Mouse (Mus musculus) layer of hippocampus, postnatal 36 days (tissue): ENCODE measurements at regions not wholly inside any gene's neighbourhood (a gene's known extent, or its start where the extent isn't known, plus 50 kb on each side); places are given as distances from the start of the nearest gene placed in this dataset.

Source experiments
- DNase-seq, 2 experiments: peaks; one replicate each; pipeline ENCODE4 v3.0.0; 2022

GRCm38 (mm10) chr3:52756006-52756405 is 261.0 kb downstream of the Cog6 start:
- DNase-seq: no peak

- DNase-seq: no peak
Measured at GRCm38 (mm10) chr3:52754978-52755377, 262.1 kb downstream of the Cog6 start.

- no peak for DNase-seq
Measured at GRCm38 (mm10) chr3:52754401-52754800, 262.6 kb downstream of the Cog6 start.

- DNase-seq: no peak
Measured at GRCm38 (mm10) chr3:52746917-52747316, 270.1 kb downstream of the Cog6 start.

- no peak for DNase-seq
Measured at GRCm38 (mm10) chr3:52744334-52744733, 272.7 kb downstream of the Cog6 start.

GRCm38 (mm10) chr3:52740466-52741026 is 276.5 kb downstream of the Cog6 start:
- no peak for DNase-seq

- DNase-seq: no peak
Measured at GRCm38 (mm10) chr3:52739526-52739925, 277.5 kb downstream of the Cog6 start.

GRCm38 (mm10) chr3:52738386-52738785 is 278.7 kb downstream of the Cog6 start:
- no peak for DNase-seq

- no peak for DNase-seq
Measured at GRCm38 (mm10) chr3:52735939-52736338, 281.1 kb downstream of the Cog6 start.

- DNase-seq: no peak
Measured at GRCm38 (mm10) chr3:52731941-52732340, 285.1 kb downstream of the Cog6 start.

- no peak for DNase-seq
Measured at GRCm38 (mm10) chr3:52731491-52731890, 285.5 kb downstream of the Cog6 start.

GRCm38 (mm10) chr3:52729731-52730130 is 287.3 kb downstream of the Cog6 start:
- DNase-seq: no peak

GRCm38 (mm10) chr3:52728860-52729259 is 288.2 kb downstream of the Cog6 start:
- DNase-seq: no peak

- no peak for DNase-seq
Measured at GRCm38 (mm10) chr3:52728426-52728825, 288.6 kb downstream of the Cog6 start.

GRCm38 (mm10) chr3:52724354-52724753 is 292.7 kb downstream of the Cog6 start:
- no peak for DNase-seq

- DNase-seq: no peak
Measured at GRCm38 (mm10) chr3:52722946-52723345, 294.1 kb downstream of the Cog6 start.

- DNase-seq: no peak
Measured at GRCm38 (mm10) chr3:52719181-52719580, 297.9 kb downstream of the Cog6 start.

GRCm38 (mm10) chr3:52717324-52717723 is 299.7 kb downstream of the Cog6 start:
- no peak for DNase-seq

GRCm38 (mm10) chr3:52712151-52712550 is 304.9 kb downstream of the Cog6 start:
- peak in 1 of 2 experiments; percentile 18 for DNase-seq

- no peak for DNase-seq
Measured at GRCm38 (mm10) chr3:52711133-52711532, 305.9 kb downstream of the Cog6 start.

- DNase-seq: no peak
Measured at GRCm38 (mm10) chr3:52708746-52709145, 308.3 kb downstream of the Cog6 start.

GRCm38 (mm10) chr3:52708301-52708700 is 308.7 kb downstream of the Cog6 start:
- DNase-seq: no peak

GRCm38 (mm10) chr3:52706626-52707025 is 310.4 kb downstream of the Cog6 start:
- DNase-seq: no peak

GRCm38 (mm10) chr3:52703751-52704150 is 313.3 kb downstream of the Cog6 start:
- no peak for DNase-seq

- no peak for DNase-seq
Measured at GRCm38 (mm10) chr3:52702962-52703361, 314.1 kb downstream of the Cog6 start.
